Mouse (Mus musculus) gastrocnemius, adult 18-20 months (tissue): ENCODE measurements around the gene Parvb. TPM values are rescaled to one million over a fixed set of nuclear protein-coding genes. Genes with fewer than 3 reads are reported as not detected.

Source experiments
- DNase-seq: peaks from one replicate; pipeline ENCODE4 v3.0.0; 2021; ENCODE audit warnings: low spot score
- long read RNA-seq, 2 experiments: library from polyadenylated mRNA; stranded (forward); transcript quantifications; one replicate each; pipeline ENCODE4 v2.0.0; 2021
- total RNA-seq, 2 experiments: library from RNA; stranded (reverse); gene quantifications; 2 replicates each; pipeline ENCODE4 v1.2.3; 2021

The Parvb gene
- 10 to 100 TPM; 35.7 to 58.2 TPM for total RNA-seq
- long read RNA-seq, experiment 1, transcript Parvb-201 (13 exons, 3,784 nt), result major isoform, 9 of 14 reads
- long read RNA-seq, experiment 1, partial matches to known transcripts, result 0 of 14 reads
- long read RNA-seq, experiment 1, other reads (novel, unspliced or antisense), result 5 of 14 reads
- long read RNA-seq, experiment 2, partial matches to known transcripts, result 1 of 9 reads
- long read RNA-seq, experiment 2, other reads (novel, unspliced or antisense), result 4 of 9 reads

DNA sequence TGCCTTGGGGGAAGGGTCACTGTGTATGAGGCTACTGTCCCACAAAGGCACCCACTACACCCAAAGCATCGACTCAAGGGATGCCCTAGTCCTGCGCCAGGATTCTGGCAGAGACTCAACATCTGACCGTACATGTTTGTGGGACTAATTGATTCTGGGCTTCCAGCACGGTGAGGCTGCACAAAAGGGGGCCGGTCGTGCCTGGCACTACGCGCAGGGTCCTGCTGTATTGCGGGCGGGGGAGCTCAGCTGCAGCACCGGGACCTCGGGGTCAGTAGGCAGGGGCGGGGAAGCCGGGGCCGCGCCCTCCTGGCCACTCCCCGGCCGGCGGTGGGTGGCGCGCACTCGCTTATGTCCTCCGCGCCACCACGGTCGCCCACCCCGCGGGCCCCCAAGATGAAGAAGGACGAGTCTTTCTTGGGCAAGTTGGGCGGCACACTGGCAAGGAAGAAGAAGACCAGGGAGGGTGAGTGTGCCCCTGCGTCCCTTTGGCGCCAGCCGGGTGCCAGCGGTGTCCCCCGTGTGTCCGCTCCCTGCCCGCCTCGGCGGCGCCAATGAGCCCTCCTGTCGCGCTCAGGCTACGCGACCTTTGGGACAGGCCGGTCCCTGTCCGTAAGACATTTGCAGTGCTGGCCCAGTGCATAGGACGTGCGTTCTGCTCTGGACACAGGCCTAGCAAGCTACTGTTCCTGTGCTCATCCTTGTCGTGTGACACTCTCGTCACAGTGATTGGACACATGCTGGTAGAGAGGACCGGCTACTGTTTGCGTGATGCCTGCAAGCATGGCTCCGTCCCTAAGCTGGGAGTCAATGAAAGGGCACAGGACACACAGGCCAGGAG, at the start of gene Parvb:
Gene Parvb (plus strand): TSS at position 323 of the 841 bp plus-strand sequence.
- peak; percentile 68 for DNase-seq

DNA sequence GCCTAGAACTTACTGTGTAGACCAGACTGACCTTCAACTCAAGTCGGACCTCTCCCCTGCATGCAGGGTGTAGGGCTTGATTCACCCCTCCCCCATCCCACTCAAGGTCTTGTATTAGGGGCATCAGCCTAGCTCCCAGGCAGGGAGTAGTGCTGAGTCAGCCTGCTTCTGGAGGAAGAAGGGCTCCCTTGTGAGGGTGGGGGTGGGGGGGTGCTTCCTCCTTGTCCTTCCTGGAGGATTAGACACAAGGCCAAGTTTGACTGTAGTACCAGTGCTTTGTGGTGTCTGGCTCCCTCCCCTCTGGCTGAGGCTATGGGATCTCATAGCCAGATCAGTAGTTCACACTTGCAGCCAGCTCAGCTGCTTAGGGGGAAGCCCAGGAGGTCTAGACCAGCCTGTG, 47.9 kb upstream of the Parvb start:
- peak; percentile 18 for DNase-seq

DNA sequence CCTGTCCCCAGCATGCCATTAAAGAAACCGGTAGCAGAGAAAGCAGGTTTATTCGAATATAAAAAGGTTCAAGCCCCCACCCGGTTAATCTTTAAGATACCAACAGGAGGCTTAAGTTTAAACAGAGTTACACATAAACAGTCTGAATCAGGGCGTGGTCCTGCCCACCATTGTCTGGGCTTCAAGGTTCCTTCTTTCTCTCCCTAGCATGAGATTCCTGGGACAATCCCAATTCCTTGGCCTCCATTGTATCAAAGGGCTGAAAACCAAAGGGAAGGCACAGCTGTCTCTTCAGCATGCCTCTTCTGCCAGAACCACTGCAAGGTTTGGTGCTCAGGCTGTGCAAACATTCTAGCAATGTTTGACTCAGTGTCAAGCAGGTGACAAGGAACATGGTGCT, 45.6 kb upstream of the Parvb start:
- no peak for DNase-seq

- DNase-seq, result no peak
These were observed 42.8 kb upstream of the Parvb start for GRCm38 (mm10) chr15:84188887-84189530.

DNA sequence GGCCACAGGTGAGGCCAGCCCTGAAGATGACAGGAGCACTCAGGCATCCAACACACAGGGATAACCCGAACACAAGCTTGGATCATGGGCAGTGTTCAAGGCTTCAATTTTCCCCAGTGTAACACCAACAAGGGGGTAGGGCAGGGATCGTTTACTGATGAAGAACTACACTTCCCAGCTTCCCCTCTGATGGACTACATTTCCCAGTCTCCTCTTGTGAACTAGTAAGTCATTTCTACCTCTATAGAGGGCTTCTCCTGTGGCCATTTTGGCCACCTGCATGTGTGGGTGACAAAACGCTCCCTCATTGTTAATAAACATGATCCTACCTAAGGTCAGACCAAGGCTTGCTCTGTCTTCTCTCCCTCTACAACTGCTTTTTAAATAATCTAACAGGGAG, 42.0 kb upstream of the Parvb start:
- DNase-seq, result no peak

DNA sequence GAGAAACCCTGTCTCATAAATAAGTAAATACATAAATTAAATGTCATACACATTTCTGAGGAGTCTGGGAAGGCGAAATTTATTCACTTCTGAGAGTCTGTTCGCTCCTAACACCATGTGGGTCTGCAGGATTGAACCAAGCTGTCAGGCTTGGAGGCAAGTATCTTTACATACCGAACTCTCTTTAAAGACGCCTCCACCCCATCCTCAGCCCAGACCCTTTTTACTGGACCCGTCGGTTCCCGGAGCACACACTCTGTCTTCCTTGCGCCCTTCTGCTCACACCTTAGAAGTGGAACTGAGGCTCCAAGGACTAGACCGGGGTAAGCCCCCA, 40.2 kb upstream of the Parvb start:
- no peak for DNase-seq

DNA sequence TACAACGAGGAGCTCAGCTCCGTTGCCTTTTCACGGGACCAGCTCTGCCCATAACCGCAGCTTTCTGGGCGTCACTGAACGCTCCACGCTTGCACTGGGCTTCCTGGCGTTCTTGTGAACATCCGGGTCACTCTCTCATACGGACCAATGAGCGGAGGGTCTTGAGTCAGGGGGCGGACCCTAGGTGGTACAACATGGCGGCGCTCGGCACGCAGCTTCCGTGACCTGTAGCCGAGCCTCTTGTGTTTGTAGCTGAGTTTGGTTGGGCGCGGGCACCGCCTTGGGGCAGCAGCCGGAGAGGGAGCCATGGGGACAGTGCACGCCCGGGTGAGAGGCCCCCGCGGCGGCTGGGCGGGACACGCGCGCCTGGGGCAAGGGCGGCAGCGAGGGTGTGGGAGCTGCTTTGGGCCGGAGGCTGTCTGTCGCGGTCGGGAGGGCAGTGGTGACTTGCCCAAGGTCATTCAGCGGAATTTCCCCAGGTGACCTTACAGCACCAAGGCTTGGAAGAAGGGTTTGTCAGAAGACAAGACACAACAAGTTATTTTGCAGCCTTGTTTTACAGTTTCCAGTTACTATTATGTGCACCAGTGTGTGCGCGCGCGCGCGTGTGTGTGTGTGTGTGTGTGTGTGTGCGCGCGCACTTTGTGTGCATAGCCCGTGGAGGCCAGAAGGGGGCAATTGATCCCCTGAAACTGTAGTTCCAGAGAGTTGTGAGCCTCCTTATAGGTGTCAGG, 39.6 kb upstream of the Parvb start, which contains the start of gene Samm50:
Gene Samm50 (plus strand): TSS at position 184 of the 734 bp plus-strand sequence.
- DNase-seq, result peak; percentile 94

- DNase-seq, result no peak
These were observed 35.2 kb upstream of the Parvb start for GRCm38 (mm10) chr15:84196486-84197165.

GRCm38 (mm10) chr15:84207327-84207726, 24.5 kb upstream of the Parvb start:
- no peak for DNase-seq

DNA sequence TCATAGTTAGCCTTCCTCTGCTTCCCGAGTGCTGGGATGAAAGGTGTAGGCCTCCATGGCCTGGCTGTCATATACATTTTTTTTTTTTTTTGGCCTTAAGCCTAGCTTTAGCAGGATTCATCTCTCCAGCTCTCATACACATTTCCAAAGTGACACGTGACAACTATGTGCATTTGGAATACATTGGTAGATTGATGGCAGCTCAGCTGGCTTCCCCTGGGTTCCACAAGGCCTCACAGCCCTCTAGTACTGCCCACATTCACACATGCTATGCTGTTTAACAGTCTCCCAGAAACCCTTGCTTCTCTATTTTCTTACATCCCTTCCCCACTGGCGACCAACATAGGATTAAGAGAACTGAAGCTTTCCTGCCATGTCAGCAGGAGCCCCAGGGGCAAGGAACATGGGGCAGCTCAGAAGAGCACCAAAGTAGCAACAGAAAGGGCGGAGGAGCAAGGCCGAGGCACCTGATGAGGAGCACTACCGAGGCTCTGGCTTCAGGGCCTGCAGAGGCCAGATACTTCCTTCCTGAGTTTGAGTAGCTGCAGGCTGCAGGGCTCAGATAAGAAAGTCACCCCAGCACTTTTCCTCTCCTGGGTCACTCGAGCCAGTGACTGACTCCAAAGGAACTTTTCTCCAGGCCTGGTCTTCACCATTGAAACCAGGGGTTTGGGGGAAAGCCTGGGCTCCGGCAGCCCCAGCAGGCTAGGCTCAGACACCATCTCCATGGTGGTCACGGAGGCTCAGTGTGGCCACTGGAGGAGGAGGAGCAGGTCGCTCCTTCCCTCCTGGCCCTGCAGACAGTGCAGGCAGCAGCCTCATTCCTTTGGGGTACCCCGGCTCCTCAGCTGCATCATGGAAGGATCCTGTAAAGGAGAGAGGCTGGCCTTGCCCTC, 22.1 kb upstream of the Parvb start:
- DNase-seq, result no peak

- DNase-seq, result no peak
These were observed 21.4 kb upstream of the Parvb start for GRCm38 (mm10) chr15:84210461-84210860.

GRCm38 (mm10) chr15:84210941-84211340, 20.9 kb upstream of the Parvb start:
- no peak for DNase-seq

DNA sequence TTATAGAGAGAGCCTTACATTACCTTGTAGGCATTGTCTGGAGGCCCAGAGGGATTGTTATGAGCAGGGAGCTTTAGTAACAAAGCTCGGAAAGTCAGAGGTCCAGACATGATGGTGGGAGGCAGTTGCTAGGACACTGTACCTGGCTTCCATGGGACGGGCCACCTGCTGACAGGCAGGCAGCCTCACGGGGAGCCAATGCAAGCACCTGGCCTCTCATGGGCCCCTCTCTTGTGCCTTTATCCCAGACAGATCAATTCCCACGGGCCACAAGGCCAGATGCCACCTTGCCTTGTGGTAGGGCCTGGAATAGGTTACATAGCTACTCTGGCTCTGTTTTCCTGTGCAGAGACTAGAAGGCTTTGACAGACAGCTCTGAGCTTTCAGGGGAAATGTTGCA, 20.3 kb upstream of the Parvb start:
- DNase-seq, result no peak

GRCm38 (mm10) chr15:84212031-84212755, 19.6 kb upstream of the Parvb start:
- peak; percentile 87 for DNase-seq

DNA sequence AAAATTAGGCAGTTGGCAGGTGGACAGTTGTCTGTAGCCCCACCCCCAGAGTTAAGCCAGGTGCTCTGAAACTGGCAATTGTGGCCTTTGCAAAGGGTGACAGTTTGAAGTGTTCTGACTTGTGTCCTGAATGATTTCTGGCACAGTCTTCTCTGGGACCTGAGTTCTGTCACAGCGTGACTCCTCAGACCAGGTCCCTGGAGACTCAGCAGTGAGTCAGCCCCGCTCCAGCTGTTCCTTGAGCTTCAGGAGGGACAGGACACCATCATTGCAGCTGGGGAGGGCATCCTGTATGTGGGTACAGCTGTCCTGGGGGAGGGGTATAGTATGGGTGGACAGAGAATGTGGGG, 19.1 kb upstream of the Parvb start:
- peak; percentile 53 for DNase-seq

GRCm38 (mm10) chr15:84213162-84213739, 18.6 kb upstream of the Parvb start:
- DNase-seq, result no peak

DNA sequence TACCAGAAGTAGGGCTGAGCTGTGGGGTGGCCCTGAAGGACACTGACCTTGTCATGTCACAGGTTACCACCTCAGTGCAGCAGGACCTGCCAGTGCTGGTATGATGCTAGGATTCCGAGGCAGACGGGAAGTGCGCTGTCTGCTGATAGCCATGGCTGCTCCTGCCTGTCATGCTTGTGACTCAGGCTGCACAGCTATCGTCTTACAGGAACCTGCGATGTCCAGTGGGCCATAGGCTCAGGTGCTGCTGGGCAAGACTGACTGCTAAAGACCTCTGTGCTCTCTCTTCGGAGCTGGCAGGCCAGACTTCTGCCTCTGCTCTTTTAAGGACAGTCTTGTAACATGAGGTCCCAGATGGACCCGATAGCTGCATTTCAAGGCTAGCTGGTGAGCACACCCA, 17.4 kb upstream of the Parvb start:
- no peak for DNase-seq

DNA sequence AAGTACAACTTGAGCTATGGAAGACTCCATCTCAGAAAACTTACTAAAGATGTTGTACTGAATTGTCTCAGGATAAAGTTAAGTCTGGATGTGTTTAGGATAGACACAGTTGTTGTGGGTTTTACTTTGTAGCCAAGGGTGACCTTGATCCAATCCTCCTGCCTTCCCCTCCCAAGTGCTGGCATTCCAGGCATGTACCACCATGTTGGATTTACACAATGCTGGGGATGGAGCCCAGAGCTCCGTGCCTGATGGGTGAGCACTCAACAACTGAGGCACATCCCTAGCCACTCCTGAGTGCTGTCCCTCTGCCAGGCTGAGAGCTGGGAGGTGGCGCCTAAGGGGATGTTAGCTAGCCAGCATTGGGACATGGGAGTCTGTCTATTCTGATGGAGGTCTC, 16.6 kb upstream of the Parvb start:
- DNase-seq, result no peak

- DNase-seq, result no peak
These were observed 15.8 kb upstream of the Parvb start for GRCm38 (mm10) chr15:84216026-84216425.
